Mouse (Mus musculus) kidney, postnatal 25 days (tissue): ENCODE data around the gene Ric8b.

Experiments
- DNase-seq, 2 experiments: peaks; one replicate each; pipeline ENCODE4 v3.0.0; 2021; ENCODE audit warnings: mixed read lengths in 2 of 2

Ric8b gene

DNA sequence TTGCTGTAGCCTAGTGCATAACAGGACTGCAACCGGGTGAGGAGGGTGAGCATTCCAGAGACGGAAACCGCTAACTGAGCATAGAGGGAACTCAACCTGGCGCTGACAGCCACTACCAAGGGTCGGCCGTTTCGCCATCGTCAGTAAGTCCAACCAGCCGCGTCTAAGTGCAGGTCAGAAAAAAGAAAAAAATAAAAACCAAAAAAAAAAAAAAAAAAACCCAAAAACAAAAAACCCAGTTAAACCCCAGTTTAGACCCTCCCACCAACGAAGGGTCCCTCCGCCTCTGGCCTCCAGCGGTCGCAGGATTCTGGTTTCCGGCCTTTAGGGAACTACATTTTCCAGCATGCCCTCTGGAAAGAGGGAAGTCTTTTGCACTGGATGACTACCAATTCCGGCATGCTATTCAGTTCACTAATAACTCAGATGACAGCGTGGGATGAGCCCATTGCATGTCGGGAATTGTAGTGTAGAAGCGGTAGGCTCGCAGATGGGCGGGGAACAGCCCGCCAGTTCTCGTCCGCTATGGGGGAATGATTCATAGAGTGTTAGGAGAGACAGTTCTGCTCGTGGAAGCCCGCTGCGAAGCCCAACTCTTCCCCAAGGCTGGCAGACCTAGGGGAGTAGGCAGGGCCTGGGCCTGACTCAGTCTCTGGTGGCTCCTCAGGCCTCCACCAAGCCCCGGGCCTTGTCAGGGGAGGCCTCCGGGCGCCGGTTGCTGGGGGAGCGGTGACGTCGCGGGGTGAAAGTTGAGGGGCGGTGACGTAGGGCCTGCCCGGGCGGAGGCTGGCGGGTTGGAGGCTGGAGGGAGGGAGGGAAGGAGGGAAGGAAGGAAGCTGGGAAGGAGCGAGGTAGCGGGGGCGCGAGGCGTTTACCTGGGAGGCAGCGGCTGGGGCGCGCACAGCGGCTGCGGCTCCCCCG lies at the start of gene Ric8b:
Gene Ric8b (plus strand): TSS at position 807 of the 921 bp plus-strand sequence.
- DNase-seq, result peak; percentile 96 to 97

DNA sequence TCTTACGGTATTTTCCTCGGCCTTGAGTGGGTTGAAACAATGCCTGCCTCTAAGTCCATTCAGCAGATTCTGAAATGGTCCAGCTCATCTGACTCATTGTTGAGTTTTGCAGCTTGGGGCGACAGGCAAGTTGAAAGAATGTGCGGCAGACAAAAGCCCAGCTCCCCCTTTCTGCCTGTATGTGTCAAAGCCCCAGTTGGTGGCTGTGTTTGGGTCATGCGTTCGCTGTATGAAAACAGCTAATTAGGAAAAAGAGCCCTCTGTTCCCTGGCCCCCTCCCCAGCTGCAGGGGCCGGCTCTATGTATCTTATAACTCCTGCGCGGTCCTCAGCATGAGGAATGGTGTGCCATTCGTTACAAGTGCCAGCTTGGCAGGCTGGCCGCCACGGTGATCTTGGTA lies 46.1 kb upstream of the Ric8b start:
- no peak for DNase-seq

DNA sequence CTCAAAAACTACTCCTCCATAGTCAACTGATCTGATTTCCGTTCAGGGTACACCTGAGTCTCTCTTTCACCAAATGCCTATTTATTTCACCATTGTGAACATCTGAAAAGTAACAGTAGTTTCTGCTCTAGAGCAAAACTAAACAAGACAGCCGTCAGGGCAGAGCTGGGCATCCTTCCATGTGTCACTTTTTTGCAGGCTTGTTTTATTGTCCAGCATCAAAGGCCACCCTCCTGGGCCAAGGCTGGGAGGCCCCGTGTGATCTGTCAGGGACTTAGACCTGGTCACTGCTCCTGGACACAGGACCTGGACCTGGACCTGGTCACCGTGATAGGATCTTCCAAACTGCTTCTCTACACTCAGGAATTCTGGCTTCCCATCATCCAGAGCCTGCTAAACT lies 45.5 kb upstream of the Ric8b start:
- DNase-seq, result no peak

DNA sequence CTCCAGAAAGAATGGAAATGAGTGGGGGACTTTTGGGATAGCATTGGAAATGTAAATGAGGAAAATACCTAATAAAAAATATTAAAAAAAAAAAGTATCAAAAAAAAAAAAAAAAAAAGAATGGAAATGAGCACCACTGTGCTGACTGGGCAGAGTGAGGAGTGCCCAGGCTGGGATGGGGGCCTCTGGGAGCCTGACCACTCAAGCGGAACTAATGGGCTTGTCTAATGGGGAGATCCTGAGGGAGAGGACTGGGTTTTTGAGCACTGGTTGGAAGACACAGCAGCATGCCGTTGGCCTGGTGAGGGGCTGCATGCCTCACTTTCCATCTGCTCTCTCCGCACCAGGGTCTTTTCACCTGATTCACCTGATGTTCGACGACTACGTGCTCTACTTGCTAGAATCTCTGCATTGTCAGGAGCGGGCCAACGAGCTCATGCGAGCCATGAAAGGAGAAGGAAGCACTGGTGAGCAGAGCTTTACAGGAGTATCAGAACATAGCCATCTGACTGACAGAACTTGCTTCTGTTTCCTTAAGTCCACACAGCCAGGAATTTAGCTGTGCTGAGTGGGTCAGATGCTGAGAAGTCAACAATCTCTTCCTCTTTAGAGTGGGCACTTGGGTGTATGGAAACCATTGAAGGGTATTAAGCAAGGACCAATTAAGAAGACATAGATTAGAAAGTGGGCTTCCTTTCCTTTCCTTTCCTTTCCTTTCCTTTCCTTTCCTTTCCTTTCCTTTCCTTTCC lies 37.4 kb upstream of the Ric8b start:
- no peak for DNase-seq

DNA sequence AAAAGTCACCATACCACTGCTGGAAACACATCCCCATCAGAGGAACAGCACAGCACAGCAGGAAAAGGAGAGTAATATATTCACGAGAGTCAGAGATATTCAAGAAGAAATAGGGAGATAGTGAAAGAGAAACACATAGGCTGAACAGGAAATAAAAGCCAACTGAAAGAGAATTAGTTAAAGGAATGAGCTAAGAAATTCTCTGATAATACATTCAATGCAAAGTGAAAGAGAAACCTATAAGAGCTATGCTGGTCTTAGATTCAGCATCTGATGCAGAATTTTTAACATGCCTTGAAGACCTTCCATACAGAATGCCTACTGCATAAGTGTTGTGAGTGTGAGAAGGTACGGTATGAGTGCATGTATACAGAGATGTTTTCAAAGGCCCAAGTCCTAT lies 34.9 kb upstream of the Ric8b start:
- no peak for DNase-seq

DNA sequence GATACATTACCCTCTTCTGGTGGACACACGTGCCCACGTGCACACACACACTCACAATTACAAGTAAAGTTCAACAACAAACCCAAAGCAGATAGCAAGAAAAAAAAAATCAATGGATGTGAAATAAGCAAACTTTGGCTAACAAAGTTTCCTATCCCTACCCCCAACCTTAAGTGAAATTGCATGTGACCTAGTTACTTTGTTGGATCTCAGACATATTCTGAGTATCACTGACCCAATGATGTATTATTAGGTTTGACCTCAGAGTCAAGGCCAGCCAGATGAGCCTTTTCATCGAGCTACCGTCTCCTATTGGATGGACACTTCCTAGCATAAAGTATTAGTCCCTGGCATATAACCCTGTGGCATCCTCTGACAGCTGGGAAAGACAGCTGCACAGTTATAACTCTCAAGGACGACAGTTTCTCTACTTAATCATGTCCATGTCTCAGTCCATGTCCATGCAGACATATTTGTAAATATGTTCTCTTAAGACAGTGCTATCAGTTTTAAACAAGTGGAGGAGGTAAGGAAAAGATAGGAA lies 32.0 kb upstream of the Ric8b start:
- no peak for DNase-seq

DNA sequence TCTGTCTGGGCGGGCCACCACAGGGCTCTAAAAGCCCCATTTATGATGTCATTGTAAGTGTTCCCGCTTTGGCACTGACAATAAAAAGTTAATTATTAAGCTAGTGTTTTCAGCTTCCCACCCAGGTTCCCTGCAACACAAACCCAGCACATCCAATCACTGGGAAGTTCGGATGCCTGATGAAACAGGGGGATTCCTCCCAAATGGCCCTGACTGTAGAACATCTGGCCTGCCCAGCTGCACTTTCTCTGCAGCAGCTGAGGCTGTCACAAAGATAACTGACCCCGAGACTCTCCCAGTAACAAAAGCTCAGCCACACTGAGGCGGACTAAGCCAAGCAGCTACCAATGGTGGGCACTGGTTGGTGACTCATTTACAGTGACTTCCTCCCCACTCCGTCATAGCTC lies 31.2 kb upstream of the Ric8b start:
- peak; percentile 33 to 65 for DNase-seq

DNA sequence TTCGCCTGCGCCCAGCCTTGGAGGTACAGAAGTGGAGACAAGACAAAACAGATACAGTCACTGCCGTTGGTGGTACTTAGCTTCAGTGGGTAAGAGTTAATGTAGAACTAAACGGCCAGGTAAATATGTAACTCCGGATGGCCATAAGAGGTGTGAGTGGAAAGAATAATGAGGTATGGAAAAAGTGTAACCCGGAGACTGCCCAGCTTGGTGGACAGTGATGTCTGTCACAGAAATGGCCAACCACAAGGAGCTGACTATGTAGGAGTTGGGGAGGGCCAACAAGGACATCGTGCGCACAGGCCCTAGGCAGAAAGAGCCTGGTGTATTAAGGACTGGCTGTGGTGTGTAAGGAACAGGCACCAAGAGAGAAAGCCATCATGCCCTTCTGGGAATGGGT lies 30.6 kb upstream of the Ric8b start:
- peak; percentile 24 to 77 for DNase-seq

DNA sequence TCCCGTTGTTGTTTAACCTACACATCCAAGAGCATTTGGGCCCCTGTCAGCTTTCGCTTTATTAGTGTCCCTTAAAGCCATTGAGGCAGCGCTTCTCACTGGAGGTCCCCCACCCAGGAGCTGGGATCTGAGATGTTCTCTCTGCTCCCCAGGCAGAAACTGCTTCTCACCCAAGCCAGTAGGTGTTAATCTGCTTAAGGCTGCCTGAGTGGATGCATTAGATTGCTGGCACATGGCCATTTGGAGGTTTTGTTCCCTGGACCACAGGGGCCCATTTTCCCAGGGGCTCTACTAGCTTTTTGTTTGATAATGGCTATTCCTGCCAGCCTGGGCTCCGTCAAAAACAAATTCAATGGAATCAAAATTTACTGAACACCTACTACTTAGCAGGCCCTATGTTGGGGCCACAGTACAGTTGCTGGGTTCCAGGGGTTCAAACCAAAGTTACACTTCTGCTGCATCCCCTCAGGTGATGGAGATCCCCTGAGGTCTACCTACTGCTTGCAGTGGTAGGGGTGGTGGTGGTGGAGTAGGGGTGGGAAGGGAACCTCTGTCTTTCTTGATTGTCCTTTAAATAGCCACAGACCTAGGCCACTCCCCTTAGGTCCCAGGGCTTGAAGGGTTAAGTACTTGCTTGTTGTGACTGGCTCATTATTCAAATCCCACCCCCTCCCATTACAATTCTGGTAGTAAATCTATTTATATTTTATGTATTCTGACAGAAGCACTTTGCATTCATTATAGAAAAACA lies 28.1 kb upstream of the Ric8b start:
- no peak for DNase-seq

DNA sequence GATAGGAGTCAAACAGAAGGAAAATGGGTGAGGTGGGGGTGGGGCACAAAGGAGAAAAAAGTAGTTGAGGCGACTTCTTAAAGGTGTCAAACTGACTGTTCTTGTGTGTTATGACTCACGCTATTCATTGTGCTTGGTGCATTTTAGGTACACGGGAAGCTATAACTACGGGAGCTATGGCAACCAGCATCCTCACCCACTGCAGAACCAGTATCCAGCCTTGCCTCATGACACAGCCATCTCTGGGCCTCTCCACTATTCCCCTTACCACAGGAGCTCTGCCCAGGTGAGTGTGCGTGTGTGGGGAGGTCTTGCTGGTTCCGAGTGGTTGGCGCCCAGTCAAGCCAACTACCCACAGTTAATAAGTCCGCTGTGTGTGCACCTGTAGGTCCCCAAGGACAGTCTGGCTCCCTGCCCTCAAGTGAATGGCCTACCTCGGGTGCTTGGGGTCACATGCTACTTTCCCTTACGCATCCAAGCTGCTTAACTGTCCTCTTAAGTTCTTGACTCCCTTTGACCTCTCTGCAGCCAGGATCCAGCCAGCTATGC lies 21.5 kb upstream of the Ric8b start:
- peak; percentile 16 to 53 for DNase-seq

DNA sequence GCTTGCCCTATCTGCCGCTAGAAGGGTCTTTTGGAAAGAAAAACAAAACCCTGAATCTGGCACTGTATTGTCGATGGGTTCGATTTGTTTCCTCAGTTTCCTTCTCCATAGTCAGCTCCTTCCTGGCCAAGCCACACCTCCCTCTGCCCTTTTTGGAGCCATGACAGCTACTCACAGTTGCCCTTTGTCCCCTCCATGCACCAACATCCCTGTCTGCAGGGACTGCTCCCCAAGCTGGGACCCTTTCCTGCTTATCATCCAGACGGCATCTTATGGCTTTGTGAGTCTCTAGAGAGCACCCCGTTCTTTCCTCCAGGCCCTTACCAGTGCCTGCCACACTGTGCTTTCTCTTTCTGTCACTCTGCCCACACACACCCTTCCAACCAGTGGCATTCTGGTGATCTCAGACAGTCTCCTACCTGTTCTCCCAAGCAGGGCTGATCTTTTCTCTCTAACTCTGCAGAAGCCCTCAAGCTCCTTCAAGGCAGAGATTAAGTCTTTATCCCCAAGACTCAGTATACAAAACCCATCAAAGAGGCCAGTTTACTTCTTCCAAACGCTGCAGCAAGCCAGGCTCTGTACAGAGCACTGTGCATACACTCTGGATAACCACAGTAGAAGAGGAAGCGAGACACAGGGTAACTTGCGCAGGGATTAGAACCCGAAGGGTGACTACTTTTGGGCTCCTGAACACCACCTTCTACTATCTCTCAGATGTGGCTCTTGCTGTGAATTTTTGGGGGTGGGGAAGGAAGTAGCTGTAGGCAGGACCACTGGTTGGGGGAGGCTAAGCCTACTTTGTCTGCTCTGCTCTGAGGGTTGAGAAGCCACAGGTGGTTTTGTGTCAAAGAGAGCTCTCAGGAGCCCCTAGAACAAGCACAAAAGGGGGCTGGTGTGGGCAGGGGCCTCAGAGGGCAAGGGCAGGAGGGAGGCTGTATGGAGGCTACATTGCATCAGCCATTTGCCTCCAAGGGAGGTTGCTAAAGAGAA lies 20.2 kb upstream of the Ric8b start:
- DNase-seq, result peak in 1 of 2 experiments; percentile 18

DNA sequence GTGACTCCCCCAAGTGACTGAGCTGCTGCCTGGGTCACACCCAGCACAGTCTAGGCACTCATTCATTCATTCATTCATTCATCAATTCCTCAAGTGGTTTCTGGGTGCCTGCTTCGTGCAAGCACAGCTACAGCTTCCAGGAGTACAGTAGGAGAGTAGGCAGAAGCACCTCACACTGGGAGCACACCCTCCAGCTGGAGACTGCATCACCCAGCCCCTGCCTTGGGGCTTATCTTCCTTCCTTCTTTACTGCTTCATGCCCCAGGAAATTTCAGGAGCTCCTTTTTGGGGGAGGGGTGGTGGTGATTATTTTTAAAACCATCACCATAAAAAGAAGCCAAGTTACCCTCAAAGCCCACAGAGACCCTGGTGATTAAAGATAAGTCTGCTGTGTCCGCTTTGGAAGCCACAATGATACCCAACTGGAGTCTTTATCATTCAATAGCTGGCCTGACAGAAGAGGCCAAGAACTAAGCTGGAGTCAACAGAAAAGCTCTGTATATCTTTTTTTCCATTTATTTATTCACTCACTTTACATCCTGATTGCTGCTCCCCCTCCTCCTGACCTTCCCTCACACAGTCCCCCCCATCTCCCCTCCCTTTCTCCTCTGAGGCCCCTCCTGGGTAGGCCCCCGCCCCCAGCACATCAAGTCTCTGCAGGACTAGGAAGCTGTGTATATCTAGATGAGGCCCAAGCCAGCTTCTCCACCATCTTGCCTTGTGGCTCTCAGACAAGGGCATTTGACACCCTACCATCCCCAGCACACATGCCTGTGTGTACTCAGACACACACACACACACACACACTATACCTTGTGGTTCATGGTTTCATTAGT lies 19.1 kb upstream of the Ric8b start:
- DNase-seq, result no peak

DNA sequence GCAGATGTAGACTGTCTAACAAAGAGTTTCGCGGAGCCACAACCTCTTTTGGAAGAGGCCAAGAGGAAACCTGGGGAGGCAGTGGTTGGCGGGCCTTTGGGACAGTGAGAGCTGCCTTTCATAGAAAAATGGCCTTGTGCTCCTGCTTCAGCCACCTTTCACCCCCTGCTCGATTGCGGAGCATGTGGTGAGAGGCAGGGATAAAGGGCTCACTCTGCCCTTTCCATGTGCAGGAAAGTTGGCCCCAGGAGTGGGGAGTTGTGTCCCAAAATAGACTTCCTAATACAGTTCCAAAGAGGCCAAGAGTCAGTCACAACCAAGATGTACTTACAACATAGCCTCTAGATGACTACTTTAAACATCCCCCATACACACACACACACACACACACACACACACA lies 15.7 kb upstream of the Ric8b start:
- DNase-seq, result no peak

DNA sequence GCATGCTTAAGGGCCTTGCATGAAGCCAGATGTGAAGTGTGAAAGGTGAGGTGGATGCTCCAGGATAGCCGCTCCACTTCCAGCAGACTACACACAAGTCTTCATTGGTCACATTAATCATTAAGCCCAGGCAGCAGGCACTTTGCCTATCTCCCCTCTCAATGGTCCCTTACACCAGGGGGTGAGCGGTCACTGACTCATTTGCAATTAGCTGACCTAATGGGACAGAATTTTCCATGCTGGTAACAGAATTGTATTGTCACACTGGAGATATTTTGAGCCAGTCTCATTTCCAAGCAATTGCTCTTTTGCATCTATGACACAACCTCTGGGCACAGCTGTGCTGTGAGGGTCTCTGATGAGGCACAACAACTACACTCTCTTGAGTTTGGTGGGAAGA lies 15.2 kb upstream of the Ric8b start:
- DNase-seq, result no peak

DNA sequence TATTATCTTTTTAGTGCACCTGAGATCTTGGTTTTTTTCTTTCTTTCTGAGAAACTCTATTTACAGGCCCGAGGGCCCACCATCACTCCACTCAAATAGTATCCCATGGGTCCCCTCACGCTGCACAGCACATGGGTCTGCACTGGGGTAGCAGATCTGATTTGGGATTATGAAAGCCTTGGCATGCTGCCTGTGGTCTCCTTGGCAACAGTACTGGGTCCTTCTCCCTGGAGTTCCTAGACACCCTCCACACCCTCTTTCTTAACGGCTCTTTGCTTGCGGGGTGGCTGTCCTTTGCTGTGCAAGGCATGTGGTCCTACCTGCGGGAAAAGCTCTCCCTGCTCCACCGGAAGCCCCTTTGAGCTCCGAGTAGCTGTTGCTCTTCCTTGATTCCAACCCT lies 14.1 kb upstream of the Ric8b start:
- peak in 1 of 2 experiments; percentile 32 for DNase-seq

DNA sequence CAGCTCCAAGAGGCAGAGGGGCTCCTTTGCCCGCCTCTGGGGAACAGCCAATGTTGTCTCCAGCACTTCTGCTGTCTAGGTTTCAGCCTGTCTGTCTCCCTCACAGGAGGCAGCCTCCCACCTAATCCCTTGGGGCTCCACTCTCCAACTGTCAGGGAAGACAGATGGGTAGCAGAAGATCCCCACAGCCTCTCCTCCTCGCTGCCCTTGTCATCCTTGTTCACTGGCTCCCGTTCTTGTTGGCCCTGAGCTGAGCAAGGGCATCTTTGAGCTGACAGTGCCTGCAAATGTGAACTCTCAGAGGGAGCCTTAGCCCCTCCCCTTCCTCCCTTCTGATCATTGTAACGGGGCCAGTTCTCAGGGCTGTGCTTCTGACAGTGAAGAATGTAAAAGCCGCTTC lies 13.7 kb upstream of the Ric8b start:
- peak in 1 of 2 experiments; percentile 15 for DNase-seq

DNA sequence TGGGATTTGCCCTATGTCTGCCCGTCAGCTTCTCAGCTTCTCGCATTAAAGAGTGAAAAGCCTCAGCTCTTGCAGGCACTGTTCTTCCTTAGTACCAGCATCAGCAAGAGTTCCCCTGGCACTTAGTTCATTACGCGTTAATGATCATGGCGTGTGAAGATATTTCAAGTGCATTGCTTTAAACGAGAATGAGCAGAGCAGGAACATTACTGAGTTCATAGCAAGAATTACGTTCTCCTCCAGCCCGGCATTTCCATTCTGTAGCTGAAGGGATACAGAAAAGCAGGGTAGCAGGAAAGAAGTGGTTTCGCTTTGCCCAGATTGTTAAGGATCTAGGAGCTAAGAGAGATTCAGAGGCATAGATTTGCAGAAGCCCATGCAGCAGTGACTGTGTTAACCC lies 10.5 kb upstream of the Ric8b start:
- no peak for DNase-seq

DNA sequence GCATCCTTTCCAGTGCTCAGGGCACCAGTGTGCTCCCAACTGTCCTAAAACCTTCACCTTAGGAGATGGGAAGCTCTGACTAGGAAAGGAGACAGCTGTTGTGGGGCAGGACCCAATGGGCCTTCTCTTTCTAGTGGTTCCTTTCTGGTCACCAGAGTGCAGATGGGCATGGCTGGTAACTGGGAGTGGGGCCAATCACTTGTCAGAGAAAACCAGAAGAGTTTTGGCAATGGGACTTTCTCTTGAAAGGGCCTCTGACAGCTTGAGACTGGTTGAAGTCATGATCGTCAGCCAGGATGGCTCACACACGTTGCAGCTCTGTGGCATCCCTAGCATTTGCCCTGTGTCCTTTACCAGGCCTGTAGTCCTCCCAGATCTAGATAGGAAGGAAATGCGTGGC lies 9.4 kb upstream of the Ric8b start:
- no peak for DNase-seq

DNA sequence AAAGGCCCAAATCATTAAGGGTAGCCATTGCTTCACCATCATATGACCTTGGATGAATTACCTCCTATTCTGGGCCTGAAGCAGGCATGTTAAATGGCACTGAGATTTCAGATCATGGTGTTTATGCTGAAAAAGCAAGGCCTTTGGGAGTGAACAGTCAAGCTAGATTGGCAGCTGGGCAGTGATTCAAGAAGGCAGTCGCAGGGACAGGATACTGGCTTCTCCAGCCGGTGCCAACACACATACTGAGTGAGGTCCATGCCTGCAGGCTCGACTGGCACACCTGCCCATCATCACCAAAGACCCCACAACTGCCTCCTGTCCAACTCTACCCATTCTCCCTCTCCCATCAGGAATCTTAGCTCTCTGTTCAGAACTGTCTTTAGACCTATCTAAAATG lies 8.9 kb upstream of the Ric8b start:
- DNase-seq, result no peak

DNA sequence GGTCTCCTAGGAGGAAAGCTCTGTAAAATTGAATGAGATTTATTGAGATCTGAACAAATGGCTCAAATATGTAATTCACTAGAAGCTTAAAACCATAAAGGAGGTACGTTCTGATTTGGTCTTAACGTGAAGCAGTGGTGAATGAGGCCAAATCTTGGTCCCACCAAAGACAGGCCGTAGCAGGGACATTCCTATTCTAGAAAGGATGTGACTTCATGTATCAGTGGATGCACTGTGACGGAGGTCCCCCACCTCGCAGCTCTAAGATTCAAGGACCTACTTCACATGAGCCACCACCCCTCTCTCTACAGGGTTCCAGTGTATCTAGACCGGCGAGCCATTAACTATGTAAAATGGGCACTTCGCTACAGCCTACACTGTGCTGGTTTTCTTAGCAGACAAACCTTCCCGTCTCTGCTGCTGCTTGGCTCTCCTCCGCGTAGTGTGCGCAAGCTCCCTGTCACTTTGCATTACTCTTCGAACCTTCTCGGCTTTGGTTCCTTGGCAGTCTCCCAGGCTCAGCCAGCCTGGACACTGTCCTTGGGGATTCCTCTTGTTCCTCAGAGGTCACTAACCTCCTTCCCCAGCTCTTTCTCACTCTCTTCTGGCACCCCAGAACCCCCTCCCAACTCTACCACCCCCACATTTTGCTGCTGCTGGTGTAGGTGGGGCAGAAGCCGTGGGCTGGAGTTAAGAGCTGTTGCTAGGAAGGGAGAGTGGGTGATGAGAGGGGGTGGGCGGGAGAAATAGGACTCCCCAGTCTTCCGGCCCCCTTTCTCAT lies 8.2 kb upstream of the Ric8b start:
- DNase-seq, result no peak
